Mouse (Mus musculus): ENCODE data around the gene Gm5127. TPM values are rescaled to one million over a fixed set of nuclear protein-coding genes. Genes with fewer than 3 reads are reported as not detected.

The Gm5127 gene
- total RNA-seq (2014; fragmentation: Nextera tagmentation) (not detected in 2 replicates), total RNA-seq (2017) (0.12 TPM in 1 of 2 replicates, not detected in the other), polyA plus RNA-seq (2012) (not detected in 2 replicates)

GRCm38 (mm10) chrX:106582886-106583285 is at the start of gene Gm5127:
Gm5127 (plus strand) TSS chrX:106583186.
- no peaks in the 10 kb centered on the region for H3K9me3 ChIP-seq (replicated peaks)
- no peak within 1 kb of the TSS for H3K4me3 ChIP-seq (ENCODE audit: low read depth, low read length)
- no peaks in the 10 kb centered on the region for H3K36me3 ChIP-seq (replicated peaks)
- ATAC-seq (ENCODE audit: extremely low read depth, insufficient number of reproducible peaks, low FRiP score, poor library complexity, severe bottlenecking) (no peak), DNase-seq (ENCODE audit: low spot score) (no peak)
- no peaks in the 10 kb centered on the region for H3K27me3 ChIP-seq (ENCODE audit: insufficient read depth, low read length)
- TF ChIP-seq CTCF (IDR thresholded peaks at IDR 0.05; ENCODE audit: low read depth, low read length) (no peak), POLR2AphosphoS5 (IDR thresholded peaks at IDR 0.05; ENCODE audit: insufficient replicate concordance, low read depth, low read length) (no peak), GATA2 (IDR thresholded peaks at IDR 0.05; ENCODE audit: borderline replicate concordance, low read depth, low read length) (no peak), TAL1 (conservative IDR thresholded peaks at IDR 0.05; ENCODE audit: low read depth, low read length) (no peak), GATA1 (IDR thresholded peaks at IDR 0.05; ENCODE audit: borderline replicate concordance, low read length) (no peak)
- H3K4me1 ChIP-seq (ENCODE audit: insufficient read depth, low read depth, low read length): no peaks in the 10 kb centered on the region

- DNase-seq (ENCODE audit: low spot score) (no peak), ATAC-seq (ENCODE audit: extremely low read depth, insufficient number of reproducible peaks, low FRiP score, poor library complexity, severe bottlenecking) (no peak)
- H3K4me1 ChIP-seq (ENCODE audit: insufficient read depth, low read depth, low read length): no peaks in the 10 kb centered on the region
- TF ChIP-seq POLR2AphosphoS5 (IDR thresholded peaks at IDR 0.05; ENCODE audit: insufficient replicate concordance, low read depth, low read length) (no peak), TAL1 (conservative IDR thresholded peaks at IDR 0.05; ENCODE audit: low read depth, low read length) (no peak), GATA1 (IDR thresholded peaks at IDR 0.05; ENCODE audit: borderline replicate concordance, low read length) (no peak), GATA2 (IDR thresholded peaks at IDR 0.05; ENCODE audit: borderline replicate concordance, low read depth, low read length) (no peak), CTCF (IDR thresholded peaks at IDR 0.05; ENCODE audit: low read depth, low read length) (no peak)
- no peaks in the 10 kb centered on the region for H3K36me3 ChIP-seq (replicated peaks)
- H3K9me3 ChIP-seq (replicated peaks): no peaks in the 10 kb centered on the region
- no peak overlapping the region for H3K4me3 ChIP-seq (ENCODE audit: low read depth, low read length)
- no peaks in the 10 kb centered on the region for H3K27me3 ChIP-seq (ENCODE audit: insufficient read depth, low read length)
These were observed 46.6 kb upstream of the Gm5127 start for GRCm38 (mm10) chrX:106536359-106536758.

GRCm38 (mm10) chrX:106555457-106555856 is 27.5 kb upstream of the Gm5127 start:
- DNase-seq (ENCODE audit: low spot score) (no peak), ATAC-seq (ENCODE audit: extremely low read depth, insufficient number of reproducible peaks, low FRiP score, poor library complexity, severe bottlenecking) (no peak)
- H3K27me3 ChIP-seq (ENCODE audit: insufficient read depth, low read length): no peaks in the 10 kb centered on the region
- no peaks in the 10 kb centered on the region for H3K36me3 ChIP-seq (replicated peaks)
- H3K4me3 ChIP-seq (ENCODE audit: low read depth, low read length): no peak overlapping the region
- H3K9me3 ChIP-seq (replicated peaks): no peaks in the 10 kb centered on the region
- no peak for TF ChIP-seq TAL1 (conservative IDR thresholded peaks at IDR 0.05; ENCODE audit: low read depth, low read length)
- no peak for TF ChIP-seq GATA1 (IDR thresholded peaks at IDR 0.05; ENCODE audit: borderline replicate concordance, low read length)
- no peaks in the 10 kb centered on the region for H3K4me1 ChIP-seq (ENCODE audit: insufficient read depth, low read depth, low read length)

- no peaks in the 10 kb centered on the region for H3K27me3 ChIP-seq (ENCODE audit: insufficient read depth, low read length)
- TF ChIP-seq TAL1 (conservative IDR thresholded peaks at IDR 0.05; ENCODE audit: low read depth, low read length) (no peak), GATA1 (IDR thresholded peaks at IDR 0.05; ENCODE audit: borderline replicate concordance, low read length) (no peak), CTCF (IDR thresholded peaks at IDR 0.05; ENCODE audit: low read depth, low read length) (no peak), GATA2 (IDR thresholded peaks at IDR 0.05; ENCODE audit: borderline replicate concordance, low read depth, low read length) (no peak), POLR2AphosphoS5 (IDR thresholded peaks at IDR 0.05; ENCODE audit: insufficient replicate concordance, low read depth, low read length) (no peak)
- no peaks in the 10 kb centered on the region for H3K4me1 ChIP-seq (ENCODE audit: insufficient read depth, low read depth, low read length)
- DNase-seq (ENCODE audit: low spot score): no peak
- H3K9me3 ChIP-seq (replicated peaks): no peaks in the 10 kb centered on the region
- no peaks in the 10 kb centered on the region for H3K36me3 ChIP-seq (replicated peaks)
- no peak for ATAC-seq (ENCODE audit: extremely low read depth, insufficient number of reproducible peaks, low FRiP score, poor library complexity, severe bottlenecking)
- H3K4me3 ChIP-seq (ENCODE audit: low read depth, low read length): no peak overlapping the region
These were observed 4.0 kb upstream of the Gm5127 start for GRCm38 (mm10) chrX:106578966-106579365.

GRCm38 (mm10) chrX:106580410-106580809 is 2.6 kb upstream of the Gm5127 start:
- TF ChIP-seq POLR2AphosphoS5 (IDR thresholded peaks at IDR 0.05; ENCODE audit: insufficient replicate concordance, low read depth, low read length): no peak
- no peak for TF ChIP-seq CTCF (IDR thresholded peaks at IDR 0.05; ENCODE audit: low read depth, low read length)
- TF ChIP-seq TAL1 (conservative IDR thresholded peaks at IDR 0.05; ENCODE audit: low read depth, low read length): no peak
- TF ChIP-seq GATA2 (IDR thresholded peaks at IDR 0.05; ENCODE audit: borderline replicate concordance, low read depth, low read length): no peak
- no peak for TF ChIP-seq GATA1 (IDR thresholded peaks at IDR 0.05; ENCODE audit: borderline replicate concordance, low read length)
- ATAC-seq (ENCODE audit: extremely low read depth, insufficient number of reproducible peaks, low FRiP score, poor library complexity, severe bottlenecking): no peak

GRCm38 (mm10) chrX:106582197-106582596 is 789 bp upstream of the Gm5127 start:
- H3K36me3 ChIP-seq (replicated peaks): no peaks in the 10 kb centered on the region
- TF ChIP-seq GATA2 (IDR thresholded peaks at IDR 0.05; ENCODE audit: borderline replicate concordance, low read depth, low read length): no peak
- TF ChIP-seq CTCF (IDR thresholded peaks at IDR 0.05; ENCODE audit: low read depth, low read length): no peak
- TF ChIP-seq TAL1 (conservative IDR thresholded peaks at IDR 0.05; ENCODE audit: low read depth, low read length): no peak
- TF ChIP-seq GATA1 (IDR thresholded peaks at IDR 0.05; ENCODE audit: borderline replicate concordance, low read length): no peak
- TF ChIP-seq POLR2AphosphoS5 (IDR thresholded peaks at IDR 0.05; ENCODE audit: insufficient replicate concordance, low read depth, low read length): no peak
- DNase-seq (ENCODE audit: low spot score): no peak
- H3K9me3 ChIP-seq (replicated peaks): no peaks in the 10 kb centered on the region
- no peak for ATAC-seq (ENCODE audit: extremely low read depth, insufficient number of reproducible peaks, low FRiP score, poor library complexity, severe bottlenecking)
- no peaks in the 10 kb centered on the region for H3K27me3 ChIP-seq (ENCODE audit: insufficient read depth, low read length)
- H3K4me1 ChIP-seq (ENCODE audit: insufficient read depth, low read depth, low read length): no peaks in the 10 kb centered on the region
- no peak overlapping the region for H3K4me3 ChIP-seq (ENCODE audit: low read depth, low read length)

More at GRCm38 (mm10) chrX:106580410-106580809, 2.6 kb upstream of the Gm5127 start:
- H3K36me3 ChIP-seq (replicated peaks): no peaks in the 10 kb centered on the region
- no peak overlapping the region for H3K4me3 ChIP-seq (ENCODE audit: low read depth, low read length)
- no peaks in the 10 kb centered on the region for H3K9me3 ChIP-seq (replicated peaks)
- H3K27me3 ChIP-seq (ENCODE audit: insufficient read depth, low read length): no peaks in the 10 kb centered on the region
- H3K4me1 ChIP-seq (ENCODE audit: insufficient read depth, low read depth, low read length): no peaks in the 10 kb centered on the region
- DNase-seq (ENCODE audit: low spot score): no peak

Data from G1E (cell line).